Mouse (Mus musculus) adipocyte (in vitro differentiated cells): ENCODE data around the gene Grik4.

Source experiments
- DNase-seq: peaks from one replicate; pipeline ENCODE4 v3.0.0-alpha.2; 2016; ENCODE audit warnings: low spot score

The Grik4 gene

DNA sequence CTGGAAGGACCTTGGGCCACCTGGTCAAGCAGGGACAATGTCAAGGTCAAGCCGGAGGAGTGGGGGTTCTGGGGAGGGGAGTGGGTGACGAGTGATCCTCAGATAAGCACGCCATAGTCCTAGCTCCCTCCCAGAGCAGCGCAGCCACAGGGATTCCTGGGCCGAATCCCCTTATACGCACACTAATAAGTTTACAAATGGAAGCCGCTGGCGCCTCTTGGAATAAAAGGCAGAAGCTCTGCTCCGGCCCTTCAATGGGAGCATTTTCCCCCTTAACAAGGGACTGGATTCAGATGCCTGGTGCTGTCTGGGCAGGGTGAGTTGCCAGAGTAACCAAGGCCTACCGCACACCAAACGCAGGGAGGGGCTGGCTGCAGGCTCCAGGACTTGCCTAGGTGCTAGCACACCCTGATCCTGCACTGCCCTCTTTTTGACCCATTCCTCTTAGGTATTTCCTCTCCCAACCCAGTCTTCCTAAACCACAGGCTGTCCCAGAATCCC is 46.2 kb downstream of the Grik4 start:
- DNase-seq = no peak

DNA sequence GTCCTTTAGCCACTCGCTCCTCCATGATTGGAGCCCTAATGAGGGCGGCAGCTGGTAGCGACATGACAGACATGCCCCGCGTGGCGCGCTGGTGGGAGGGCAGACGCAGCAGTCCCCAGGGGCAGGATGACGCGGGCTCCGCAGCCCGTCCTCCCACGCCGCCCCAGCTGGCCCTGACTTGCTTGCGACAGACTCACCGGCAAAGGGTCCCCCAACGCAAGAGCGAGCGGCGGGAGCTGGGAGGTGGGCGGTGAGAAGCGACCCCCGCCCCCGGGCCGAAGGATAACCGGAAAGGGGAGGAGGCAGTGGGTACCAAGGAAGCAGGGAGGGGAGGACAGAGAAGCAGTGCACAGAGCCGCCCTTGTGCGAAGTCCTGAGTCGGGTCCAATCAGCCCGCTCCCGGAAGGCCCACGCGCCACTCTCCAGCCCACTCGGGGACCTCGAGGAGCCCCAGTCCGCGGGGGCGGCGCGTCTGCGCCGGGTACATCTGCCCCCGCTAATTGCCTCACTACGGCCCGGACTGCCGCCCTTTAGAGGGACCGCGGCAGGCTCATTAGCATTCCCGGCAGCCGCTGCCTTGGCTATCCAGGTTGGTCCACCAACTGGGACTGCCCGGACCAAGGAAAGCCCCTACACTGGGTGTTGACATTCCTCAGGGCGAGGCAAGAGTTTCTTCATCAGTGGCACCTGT is 46.8 kb downstream of the Grik4 start:
- no peak for DNase-seq

DNA sequence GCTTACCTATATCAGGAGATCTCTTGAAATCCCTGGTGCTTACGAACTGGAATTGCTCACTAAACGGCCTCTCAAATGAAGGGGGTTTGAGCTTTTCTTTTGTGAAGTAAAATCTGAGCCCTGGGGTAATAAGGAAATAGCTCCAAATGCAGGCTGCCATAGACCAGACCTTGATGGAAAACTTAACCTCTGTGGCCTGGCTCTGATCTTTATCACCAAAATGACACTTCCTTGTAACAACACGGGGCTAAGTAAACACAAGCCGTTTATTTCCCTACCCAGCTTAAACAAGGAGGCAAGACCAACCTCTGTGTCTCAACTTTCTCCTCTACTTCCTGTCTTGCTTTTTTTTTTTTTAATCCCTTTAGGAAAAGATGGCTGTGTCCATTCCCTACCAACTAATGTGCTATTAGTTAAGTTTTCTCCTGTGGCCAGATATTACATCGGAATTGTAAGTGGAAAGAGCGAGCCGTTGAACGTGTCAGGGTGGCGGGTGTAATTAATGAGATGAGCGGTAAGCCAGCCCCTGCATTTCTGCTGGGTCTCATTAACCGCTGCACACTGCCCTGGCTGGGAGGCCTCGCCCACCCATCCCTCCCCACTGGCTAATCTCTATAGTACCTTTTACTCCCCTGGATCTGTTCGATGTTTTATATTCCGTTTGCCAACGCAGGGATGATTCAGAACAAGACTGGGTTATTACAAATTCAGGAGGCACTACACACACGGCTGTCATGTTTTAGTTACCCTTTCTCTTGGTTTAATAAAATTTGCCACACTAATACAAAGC is 47.7 kb downstream of the Grik4 start:
- DNase-seq = no peak

DNA sequence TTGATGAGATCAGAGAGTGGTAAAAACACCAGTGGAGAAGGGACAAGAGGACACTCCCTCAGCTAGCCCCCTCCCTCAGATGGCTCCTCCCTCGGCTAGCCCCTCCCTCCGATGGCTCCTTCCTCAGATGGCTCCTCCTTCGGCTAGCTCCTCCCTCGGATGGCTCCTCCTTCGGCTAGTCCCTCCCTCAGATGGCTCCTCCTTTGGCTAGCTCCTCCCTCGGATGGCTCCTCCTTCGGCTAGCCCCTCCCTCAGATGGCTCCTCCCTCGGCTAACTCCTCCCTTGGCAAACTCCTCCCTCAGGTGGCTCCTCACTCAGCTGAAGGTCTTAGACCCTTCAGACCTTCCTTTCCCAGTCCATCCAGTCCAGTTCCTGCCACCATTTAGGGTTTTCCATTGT is 51.5 kb downstream of the Grik4 start:
- DNase-seq = no peak

DNA sequence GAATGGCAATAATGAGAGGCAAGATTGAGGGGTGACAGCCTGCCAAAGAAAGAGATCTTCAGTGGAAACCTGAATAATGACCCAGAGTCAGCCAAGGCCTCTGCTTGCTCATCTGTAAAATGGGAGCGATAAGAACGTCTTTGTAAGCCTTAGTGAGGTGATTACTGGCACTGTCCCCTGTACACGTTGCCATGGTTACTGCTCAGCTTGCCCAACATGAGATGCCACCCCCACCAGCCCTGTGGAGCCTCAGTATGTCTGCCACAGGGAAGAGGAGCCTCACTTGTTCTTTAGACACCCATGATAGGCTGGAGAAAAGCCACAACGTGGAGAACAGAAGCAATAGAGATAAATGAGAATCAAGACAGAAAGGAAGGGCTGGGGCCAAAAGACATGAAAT is 56.4 kb downstream of the Grik4 start:
- DNase-seq = no peak

DNA sequence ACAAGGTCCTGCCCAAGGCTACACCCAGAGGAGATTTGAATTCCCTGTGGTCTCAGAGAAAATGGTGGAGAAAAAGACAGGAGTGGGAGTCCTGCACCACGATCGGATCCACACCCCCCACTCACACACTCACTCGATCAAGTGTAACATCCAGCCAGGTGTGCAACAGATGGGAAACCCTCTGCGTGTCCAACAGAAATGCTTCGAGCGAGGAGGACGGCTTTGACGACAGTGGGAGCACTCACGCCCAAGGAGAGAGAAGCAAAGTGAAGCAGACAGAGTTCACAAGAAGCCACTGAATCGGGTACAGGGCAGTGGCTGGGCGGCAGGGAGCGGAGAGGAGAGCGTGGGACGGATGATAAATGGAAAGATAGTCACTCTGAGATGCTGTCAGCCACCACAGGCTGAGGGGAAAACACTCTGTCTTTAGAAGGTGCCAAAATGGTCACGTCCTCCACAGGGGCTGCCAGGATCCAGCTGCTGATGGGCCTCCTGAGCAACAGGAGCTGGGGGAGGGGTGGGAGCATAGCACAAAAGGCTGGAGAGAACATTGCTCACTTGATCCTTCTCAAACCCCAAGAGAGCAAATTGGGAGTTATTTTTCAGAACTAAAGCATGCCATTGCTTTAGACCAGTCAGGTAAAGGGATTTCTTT is 58.1 kb downstream of the Grik4 start:
- DNase-seq = no peak

DNA sequence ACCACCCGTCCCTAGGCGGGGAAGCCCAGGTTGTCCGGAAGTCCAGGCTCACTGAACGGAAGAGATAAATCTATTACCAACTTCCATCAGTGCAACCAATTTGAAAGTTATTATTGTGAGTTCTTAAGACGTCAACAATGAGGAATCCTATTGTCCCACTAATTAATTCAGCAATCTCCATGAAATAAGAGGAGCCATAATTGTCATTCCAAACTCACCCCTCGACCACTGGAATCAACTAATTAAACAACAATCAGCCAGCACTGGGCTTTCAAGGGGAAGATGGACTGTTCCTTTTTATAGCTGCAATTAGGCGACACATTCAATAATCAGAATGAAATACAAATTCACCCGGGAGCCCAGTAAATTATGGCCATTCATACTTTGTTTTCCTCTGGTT is 58.7 kb downstream of the Grik4 start:
- no peak for DNase-seq

DNA sequence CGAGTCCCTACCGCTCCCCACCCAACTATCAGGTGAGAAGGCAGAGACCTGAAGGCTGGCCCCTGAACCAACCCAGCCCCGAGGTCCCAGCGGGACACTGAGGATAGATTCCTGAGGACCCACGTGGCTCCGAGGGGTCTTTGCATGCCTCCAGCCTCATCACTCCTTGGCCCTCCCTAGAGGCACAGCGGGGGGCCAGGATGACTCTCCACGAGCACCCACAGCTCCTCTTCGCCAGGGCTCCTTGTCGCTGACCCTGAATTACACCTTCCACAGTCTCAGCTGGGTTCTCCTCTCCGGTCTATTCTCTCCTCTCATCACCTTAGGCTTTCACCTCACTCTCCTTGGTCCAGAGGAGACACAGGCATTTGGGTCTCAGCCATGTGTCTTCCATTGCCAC is 59.2 kb downstream of the Grik4 start:
- no peak for DNase-seq

DNA sequence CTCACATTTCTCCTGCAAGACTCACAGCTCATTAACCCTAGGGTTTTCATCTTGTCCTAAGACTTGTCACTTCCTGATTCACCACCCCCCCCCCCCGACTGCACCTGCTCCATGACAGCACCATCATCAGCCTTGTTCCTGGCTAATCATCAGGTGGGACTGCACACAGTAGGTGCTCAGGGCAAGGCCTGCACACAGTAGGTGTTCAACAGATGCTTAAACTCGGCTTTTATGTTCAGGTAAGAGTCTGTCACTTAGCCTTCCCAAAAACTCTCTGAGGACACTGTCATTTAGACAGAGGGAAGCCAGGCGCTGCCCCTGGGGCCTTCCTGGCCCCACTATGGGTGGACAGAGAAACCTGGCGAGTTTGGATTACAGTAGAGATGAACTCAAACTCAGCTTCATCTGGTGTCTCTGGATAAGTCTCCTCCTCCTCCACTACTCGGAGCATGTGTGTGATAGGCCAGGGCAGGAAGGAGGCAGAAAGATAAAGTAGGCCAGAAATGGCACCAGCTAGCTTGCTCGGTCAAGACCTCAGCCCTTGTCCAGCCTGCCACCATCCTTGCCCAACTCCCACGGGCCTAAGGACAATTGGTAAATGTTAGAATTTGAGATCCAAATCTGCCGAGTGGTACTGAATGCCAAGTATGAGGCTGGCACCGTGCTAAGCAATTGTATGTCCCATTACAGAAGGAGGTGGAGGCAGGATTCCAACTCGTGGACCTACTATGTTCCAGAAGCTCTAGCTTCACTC is 61.1 kb downstream of the Grik4 start:
- DNase-seq = no peak

DNA sequence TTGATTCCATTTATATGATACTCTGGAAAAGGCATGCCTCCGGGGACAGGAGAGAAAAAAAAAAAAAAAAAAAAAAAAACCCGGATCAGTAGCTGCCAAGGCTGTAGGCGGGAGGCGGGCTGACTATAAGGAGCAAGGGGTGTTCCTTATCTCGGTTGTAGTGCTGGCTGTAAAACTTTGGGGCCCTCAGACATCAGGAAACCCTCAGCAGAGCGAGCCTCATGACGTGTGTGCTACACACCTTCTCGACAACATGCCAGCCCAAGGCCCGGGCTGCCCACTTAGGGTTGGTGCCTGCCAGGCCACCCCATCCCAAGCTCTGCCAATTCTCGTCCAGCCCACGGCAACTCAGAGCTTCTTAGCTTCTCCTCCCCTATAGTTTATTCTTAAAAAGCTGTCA is 62.0 kb downstream of the Grik4 start:
- no peak for DNase-seq

DNA sequence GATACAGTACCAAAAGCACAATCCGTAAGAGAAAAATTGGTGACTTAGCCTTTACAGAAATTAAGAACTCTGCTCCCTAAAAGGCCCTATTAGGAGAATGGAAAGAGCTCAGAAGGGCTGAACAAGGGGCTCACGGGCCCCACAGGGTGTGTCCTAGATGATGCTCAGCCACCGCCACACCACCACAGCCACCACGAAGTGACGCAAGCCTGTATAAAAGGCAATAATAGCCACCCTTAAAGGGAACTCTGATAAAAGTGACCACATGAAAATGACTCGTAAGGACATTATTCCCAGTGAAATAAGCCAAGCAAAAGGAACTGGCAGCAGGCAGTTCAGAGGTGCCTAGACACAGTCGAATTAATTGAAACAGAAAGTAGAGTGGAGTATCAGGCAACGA is 63.3 kb downstream of the Grik4 start:
- DNase-seq = no peak

DNA sequence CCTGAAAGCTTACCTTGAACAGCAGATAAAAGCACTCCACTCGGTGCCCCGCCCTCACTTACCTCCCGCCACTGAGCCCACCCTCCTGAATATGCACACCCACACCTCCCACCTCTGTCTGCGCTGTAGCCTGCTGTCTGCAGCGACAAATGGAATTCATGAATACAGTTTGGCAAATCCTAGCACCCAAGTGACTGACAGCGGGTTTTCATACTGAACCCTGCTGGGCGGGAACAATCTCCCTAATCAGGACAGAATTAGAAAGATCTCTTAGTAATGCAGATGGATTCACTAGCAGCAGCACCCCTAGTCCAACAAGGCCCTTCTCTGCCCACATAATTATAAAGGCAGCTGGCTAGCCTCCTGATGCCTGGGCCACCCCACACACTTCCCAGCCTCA is 65.9 kb downstream of the Grik4 start:
- no peak for DNase-seq

DNA sequence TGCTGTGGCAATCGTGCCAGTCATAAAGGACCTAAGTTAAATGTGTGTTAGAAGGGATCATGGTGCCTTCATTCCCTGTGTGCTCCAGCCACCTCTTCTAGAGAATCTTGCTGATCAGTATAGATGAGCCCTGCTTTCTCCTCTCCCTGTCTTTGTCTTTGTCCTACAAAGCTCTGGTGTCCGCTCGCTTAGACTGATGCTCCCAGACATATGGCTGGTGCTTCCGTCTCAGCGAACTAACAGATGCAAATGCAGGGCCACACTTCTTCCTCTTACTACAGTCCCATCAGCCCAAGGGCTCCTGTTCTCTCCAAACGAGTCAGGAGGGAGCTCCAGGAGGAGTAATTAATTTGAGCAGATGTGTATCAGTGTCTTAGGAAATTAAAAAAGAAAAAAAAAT is 71.4 kb downstream of the Grik4 start:
- DNase-seq = no peak

DNA sequence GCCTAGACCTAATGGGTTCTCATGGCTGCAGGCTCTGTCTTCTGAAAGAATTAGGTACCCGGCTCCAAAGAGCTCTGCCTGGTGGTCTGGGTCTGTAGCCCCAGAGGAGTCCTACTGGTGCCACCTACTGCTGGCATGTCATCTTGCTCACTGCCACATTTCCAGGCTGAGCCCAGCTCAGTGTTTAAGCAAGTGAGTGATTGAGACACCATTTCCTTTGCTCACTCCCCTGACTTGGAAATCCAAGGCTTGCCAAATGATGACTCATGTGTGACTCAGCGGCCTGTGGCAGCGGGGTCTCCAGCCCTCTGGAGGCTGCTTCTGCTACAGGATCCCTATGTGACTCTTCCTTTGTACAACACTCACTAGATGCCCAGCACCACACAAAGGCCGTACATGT is 72.6 kb downstream of the Grik4 start:
- DNase-seq = peak; percentile 7

DNA sequence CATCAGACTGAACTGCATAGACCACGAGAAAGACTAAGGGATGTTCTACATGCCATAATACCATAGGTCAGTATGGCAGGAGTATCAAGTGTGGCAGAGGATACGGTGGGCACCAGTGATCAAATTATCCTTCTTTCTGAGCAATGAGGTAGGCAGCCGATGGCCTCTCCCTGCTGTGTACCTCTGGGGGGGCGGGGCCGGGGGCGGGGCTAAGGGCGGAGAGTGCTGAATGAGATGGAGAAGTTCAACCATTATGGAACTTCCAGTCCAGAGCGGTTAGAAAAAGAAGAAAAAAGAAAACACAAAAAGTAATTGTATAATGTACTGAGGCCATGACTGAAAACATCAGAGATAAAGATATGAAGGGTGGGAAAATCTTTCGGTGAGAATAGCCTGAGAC is 74.0 kb downstream of the Grik4 start:
- no peak for DNase-seq

DNA sequence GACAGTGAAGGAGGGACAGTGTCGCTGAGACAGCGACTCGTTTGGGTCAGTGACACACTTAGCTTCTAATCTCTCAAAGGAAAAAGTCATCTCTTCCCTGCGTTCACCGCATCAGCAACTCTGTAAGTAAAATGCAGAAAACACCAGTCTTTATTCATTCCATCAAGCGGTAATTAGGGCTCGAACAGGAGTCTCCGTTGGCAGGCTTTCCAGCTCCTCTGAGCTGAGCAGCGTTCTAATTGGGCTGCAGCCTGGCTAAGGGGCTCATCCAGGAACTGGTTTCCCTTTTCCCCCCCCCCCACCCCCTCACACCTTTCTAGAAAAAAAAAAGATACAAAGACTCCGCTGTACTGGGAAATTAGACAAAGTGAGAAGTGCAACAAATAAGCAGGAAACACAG is 75.8 kb downstream of the Grik4 start:
- no peak for DNase-seq

DNA sequence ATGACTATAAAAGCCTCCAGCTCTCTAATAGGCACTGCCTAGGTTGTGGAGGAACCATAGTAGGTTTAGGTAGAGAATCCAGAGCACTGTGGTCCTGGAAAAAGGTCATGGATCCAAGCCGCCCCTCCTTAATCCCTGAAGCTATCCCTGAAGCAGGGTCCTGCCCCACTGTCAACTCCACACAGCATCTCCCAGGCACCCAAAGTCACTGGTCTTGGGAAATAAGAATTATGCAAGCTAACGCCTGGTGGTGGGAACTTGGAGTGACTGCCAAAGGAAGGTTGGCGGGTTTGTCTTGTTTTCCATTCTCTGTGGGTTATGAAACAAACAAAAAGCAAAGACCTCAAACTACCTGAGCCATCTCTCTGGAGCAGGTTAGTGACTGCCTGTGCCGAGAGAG is 77.6 kb downstream of the Grik4 start:
- DNase-seq = no peak

DNA sequence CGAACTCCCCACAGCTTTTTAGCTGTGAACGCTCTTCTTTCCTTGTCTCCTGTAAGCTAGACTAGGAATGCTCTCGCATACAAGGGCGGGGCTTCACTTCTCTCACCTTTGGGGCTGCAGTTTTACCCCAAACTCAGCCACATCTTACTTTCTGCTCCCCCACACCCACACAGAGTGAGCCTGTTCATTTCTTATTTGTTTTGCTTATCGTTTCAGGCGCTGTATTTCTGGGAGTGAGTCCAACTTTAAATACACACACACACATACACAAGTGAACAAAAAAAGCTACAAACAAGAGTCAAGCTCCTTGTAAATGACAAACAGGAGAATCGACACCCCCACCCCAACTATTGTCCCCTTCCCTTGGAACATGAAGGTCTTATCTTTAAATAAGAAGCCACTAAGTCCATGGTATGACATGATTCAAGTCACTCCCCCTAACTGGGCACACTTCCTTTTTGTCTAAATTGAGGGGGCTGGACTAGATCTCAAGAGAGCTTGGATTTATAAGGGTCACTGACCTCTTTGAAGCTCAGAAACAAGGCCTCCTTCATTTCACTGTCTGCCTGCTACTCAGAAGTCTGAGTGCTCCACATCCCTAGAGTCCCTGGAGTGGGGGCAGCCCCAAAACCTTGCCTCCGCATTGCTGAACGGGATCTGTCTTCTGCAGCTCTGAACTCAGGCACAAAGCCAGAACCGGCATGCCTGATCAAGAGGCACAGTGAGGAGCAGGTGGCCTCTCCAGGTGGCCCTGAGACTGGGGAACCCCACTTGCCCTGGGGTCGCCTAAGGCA is 79.1 kb downstream of the Grik4 start:
- no peak for DNase-seq

DNA sequence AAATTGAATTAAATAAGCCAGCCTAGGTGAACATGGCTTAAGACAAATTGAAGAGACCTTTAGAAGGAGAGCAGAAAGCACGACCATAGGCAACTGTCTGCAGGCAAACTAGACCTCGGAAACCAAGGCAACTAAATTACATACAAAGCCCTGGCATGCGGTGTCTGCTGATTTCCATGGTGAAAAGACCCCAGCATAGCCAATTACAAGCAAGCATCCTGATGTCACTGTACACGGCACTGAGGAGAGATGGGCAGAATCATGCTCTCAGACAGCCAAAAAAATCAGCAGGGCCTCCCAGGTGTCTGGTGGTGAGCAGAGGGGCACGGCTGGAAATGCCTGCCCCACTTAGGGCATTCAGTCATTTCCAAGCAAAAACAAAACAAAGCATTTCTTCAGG is 80.9 kb downstream of the Grik4 start:
- DNase-seq = no peak

DNA sequence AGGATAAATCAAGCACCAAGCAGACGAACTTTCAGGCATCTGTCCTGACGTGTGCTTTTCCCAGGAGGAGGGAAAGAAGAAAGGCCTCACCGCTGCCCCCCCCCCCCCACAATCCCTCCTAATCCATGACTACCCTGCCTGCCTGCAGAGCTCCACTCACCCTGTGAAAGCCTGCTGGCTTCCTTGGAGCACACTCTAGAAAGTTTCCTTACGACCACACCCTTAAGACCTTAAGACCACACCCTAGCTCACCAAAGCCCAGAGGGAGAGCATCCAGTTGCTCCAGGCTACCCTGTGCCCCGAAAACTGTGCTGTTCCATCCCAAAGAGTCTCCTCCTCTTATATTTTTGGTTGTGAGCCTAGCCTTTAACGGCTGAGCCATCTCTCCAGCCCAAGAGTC is 82.6 kb downstream of the Grik4 start:
- no peak for DNase-seq

DNA sequence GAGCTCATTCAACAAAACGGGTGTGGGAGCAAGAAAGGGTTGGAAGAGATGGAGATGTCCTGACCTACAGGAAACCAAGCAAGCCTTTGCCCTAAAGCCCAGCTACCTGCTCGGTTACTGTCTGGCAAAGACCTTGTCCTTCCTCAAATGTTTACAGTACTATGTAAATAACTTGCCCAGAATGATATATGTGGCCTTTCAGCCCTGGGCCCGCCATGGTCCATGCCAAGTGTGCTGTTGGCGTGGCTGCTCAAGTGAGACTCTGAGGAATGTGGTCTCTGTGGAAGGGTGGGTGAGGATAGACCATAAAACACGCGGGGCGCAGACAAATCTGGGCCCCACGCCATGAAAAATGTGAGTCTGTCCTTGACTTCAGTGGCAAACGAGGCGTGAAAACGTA is 83.1 kb downstream of the Grik4 start:
- no peak for DNase-seq
